Comparison of ENCODE assay signal across 24 mouse cellular contexts in the genomic region with DNA sequence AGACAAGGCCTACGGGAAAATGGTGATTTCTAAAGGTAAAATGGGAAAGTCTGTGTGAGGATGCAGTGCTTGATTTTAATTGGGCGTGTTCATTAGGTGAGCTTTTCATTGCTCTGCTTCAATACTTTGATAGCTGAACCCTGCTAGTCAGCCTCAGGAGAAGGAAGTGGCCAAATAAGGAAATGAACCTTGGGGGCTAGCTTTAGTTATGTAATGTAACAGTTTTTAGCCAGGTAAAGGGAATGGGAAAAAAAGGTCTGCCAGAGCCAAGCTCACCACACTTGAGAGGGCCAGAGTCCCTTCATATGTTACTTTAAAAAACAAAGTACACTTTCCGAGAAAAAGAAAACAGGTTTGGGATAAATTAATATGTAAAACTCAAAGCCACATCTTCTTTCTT.
"Had no signal": no experiment of that assay in that cellular context is flagged by ENCODE, and none has a peak within 500 bp of the region (broad histone marks: within the 10 kb centered on the region; RNA-seq: fewer than 3 reads in every experiment).

No protein-coding gene starts in this region.

- H3K9ac ChIP-seq: heart, embryonic 13.5 days; heart, embryonic 15.5 days; hindbrain, embryonic 13.5 days; hindbrain, embryonic 15.5 days; limb, embryonic 12.5 days; liver, embryonic 13.5 days; liver, embryonic 15.5 days had no signal

- H3K36me3 ChIP-seq: heart, embryonic 13.5 days; heart, embryonic 15.5 days; hindbrain, embryonic 13.5 days; hindbrain, embryonic 15.5 days; limb, embryonic 10.5 days; limb, embryonic 12.5 days; liver, embryonic 13.5 days; liver, embryonic 15.5 days had no signal

- DNase-seq: gastrocnemius, adult 2 months; gastrocnemius, postnatal 10 days; gastrocnemius, postnatal 25 days; heart, adult 11 months; heart, adult 2 months; heart, postnatal 14 days; heart, postnatal 36 days; kidney, postnatal 4 days; liver; liver, embryonic 13.5 days had no signal

- H3K27me3 ChIP-seq: heart, embryonic 13.5 days; heart, embryonic 15.5 days; hindbrain, embryonic 13.5 days; hindbrain, embryonic 15.5 days; limb, embryonic 12.5 days; liver, embryonic 13.5 days; liver, embryonic 15.5 days had no signal

- H3K9me3 ChIP-seq: heart, embryonic 13.5 days; heart, embryonic 15.5 days; hindbrain, embryonic 13.5 days; hindbrain, embryonic 15.5 days; limb, embryonic 10.5 days; limb, embryonic 12.5 days; liver, embryonic 13.5 days; liver, embryonic 15.5 days had no signal

- H3K4me2 ChIP-seq: heart, embryonic 11.5 days; heart, embryonic 13.5 days; heart, embryonic 15.5 days; hindbrain, embryonic 13.5 days; hindbrain, embryonic 15.5 days; limb, embryonic 12.5 days; liver, embryonic 11.5 days; liver, embryonic 13.5 days; liver, embryonic 15.5 days had no signal

- ATAC-seq: forebrain, embryonic 16.5 days; hindbrain, postnatal 0 days; intestine, embryonic 16.5 days had no signal

- H3K4me1 ChIP-seq: heart, embryonic 13.5 days; heart, embryonic 15.5 days; hindbrain, embryonic 13.5 days; hindbrain, embryonic 15.5 days; limb, embryonic 10.5 days; limb, embryonic 12.5 days; liver, embryonic 13.5 days; liver, embryonic 15.5 days had no signal

- H3K27ac ChIP-seq: gastrocnemius, adult 2 months; heart, adult 2 months; heart, embryonic 13.5 days; heart, embryonic 15.5 days; hindbrain, embryonic 13.5 days; hindbrain, embryonic 15.5 days; hindbrain, postnatal 0 days; layer of hippocampus, adult 2 months; left cerebral cortex, adult 2 months; limb, embryonic 10.5 days; limb, embryonic 12.5 days; liver, embryonic 13.5 days; liver, embryonic 15.5 days had no signal

- H3K4me3 ChIP-seq: gastrocnemius, adult 2 months; heart, adult 2 months; heart, embryonic 13.5 days; heart, embryonic 15.5 days; hindbrain, embryonic 13.5 days; hindbrain, embryonic 15.5 days; layer of hippocampus, adult 2 months; left cerebral cortex, adult 2 months; limb, embryonic 10.5 days; limb, embryonic 12.5 days; liver, embryonic 13.5 days; liver, embryonic 15.5 days had no signal
